Mouse (Mus musculus): ENCODE data around the gene Tbc1d2b. TPM values are rescaled to one million over a fixed set of nuclear protein-coding genes. Genes with fewer than 3 reads are reported as not detected.
A peak's percentile ranks its signal among the peaks of the same experiment; 100 is the strongest.

Tbc1d2b gene
- total RNA-seq, 2 experiments from 2014 or later, result 37.4 to 68.7 TPM

DNA sequence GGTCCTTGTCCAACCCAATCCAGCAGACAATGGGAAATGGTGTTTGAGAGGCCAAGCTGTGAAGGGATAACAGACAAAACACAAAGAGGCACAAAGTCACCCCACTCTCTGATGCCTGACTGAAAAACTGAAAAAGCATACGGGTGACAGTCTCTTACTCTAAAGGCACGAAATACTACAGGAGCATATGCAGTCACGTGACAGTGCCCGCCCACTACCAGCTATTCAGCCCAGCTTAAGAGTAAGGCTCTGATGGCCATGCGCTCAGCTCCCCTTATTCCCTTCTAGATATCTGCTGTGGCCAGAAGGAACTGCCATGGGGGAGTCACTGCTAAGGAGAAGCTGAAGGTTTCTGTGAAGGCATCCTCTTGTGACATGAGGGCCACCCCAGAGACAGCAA, 24.8 kb downstream of the Tbc1d2b start:
- no peak for ATAC-seq (replicated peaks; ENCODE audit: low FRiP score, poor library complexity, severe bottlenecking)

DNA sequence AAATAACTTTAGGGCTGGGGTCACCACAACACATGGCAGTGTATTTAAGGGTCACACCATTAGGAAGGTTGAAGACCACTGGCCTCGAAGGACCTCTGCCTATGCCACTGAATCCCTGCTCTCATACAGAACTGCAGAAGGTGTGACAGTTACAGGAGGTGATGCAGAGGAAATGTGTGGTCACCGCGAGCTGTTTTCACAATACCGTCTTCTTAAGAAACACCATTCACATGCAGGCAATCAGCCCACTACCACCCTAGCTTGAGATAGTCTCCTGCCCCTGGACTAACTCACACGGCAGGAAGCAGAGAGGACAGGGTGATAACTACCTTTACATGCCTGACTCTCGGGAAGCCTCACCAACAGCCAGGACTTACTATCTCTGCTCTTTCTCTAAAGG, 25.4 kb downstream of the Tbc1d2b start:
- no peak for ATAC-seq (replicated peaks; ENCODE audit: low FRiP score, poor library complexity, severe bottlenecking)

DNA sequence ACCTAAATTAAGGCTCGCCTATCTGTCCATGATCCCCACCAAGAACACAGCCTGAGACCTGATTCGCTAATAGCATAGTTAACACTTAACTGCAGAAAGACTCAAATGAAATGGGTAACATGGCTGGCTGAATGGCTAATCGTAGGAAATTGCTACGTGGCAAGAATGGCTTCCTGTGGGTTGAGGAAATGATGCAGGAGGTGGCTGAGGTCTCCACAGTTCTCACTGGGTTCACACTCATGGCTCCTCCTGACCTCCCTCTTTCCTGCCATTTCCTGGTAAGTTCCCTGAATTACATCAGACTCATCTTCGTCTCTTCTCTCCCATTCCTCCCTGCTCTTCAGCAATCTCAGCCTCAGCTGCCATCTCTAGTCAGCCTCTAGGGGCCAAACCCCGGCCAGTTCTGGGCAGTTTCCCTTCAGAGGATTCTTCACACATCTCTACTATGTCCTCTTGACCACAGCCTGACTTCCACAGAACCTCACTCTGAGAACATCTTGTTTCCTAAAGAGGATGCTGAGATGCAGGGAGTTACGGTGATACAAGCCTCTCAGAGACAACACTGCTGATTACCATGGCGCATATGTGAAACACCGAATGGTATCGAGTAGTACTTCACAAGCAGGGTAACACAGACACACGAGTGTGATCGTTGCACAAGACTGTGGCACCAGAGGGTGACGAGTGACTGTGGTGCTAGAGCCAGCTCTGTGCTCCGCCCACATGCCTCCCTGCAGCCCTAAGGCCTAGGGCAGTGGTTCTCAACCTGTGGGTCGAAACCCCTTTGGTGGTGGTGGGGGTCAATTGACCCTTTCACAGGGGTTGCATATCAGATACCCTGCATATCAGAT, 26.1 kb downstream of the Tbc1d2b start:
- ATAC-seq (replicated peaks; ENCODE audit: low FRiP score, poor library complexity, severe bottlenecking), result no peak

DNA sequence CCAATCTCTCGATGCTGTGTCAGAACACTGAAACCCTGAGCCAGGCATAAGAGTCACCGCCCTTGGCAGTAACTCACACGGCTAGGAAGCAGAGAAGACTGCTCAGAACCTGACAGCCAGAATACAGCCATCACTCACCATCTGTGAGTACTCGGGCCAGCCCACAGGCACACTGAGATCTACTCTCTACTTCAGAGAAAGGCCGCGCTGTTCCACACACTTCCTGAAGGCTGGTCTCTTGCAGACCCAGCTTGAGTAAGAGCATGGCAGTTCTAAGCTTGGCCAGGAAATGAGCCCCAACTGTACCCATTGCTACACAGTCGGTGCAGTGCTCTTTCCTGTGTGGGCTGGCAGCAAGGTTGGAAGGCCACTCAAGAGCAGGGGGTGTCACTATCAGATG, 27.7 kb downstream of the Tbc1d2b start:
- peak; percentile 58 for ATAC-seq (replicated peaks; ENCODE audit: low FRiP score, poor library complexity, severe bottlenecking)

DNA sequence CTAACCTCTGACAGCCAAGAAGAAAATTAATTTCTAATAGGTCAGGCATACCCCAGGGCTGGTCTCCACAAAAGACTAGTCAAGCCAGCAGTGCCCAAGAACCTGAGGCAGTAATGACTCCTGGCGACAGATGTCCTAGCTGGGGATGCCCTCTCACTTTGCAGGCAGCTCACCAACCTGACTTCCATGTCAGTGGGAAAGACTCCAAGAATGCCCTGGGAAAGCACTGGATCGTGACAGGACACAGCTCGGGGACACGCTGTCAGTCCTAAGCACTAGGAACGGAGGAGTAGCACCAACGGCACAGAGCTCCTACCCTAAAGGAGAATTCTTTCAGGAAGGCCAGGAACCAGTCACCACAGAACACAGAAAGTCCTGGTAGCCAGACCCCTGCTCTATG, 28.3 kb downstream of the Tbc1d2b start:
- no peak for ATAC-seq (replicated peaks; ENCODE audit: low FRiP score, poor library complexity, severe bottlenecking)

DNA sequence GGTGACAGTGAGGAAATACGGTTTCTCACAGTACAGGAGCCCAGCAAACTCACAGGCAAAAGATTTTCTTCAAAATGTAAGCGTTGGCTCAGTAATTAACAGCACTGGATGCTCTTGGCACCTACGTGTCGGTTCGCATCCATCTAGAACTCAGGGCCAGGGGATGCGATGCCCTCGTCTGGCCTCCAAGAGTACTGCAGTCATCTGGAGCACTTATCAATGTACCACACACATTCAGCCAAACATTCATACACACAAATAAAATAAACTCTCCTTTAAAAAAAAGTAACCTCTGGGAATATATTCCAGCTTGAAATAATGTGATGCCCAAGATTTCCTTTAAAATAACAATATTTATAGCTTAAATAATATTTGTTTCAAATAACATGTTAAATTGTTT, 29.0 kb downstream of the Tbc1d2b start:
- ATAC-seq (replicated peaks; ENCODE audit: low FRiP score, poor library complexity, severe bottlenecking), result peak; percentile 63

DNA sequence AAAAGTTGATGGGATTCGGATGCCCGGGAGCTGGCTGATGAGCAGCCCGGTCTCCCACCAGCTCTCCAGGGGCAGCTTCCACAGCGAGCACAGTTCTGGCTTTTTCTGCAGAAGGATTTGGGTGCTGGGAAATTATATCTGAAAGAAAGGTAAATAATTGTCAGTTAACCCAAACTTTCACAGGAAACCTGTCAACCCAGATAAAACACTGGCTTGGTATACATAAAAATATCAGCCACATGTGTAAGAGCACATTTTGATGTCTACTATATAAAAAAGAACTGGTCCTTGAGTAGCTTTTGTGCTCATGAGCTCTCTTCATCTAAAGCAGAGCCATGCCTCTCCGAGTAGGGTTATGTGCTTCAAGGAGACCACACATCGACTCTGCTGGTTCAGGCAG, 29.6 kb downstream of the Tbc1d2b start:
- no peak for ATAC-seq (replicated peaks; ENCODE audit: low FRiP score, poor library complexity, severe bottlenecking)

DNA sequence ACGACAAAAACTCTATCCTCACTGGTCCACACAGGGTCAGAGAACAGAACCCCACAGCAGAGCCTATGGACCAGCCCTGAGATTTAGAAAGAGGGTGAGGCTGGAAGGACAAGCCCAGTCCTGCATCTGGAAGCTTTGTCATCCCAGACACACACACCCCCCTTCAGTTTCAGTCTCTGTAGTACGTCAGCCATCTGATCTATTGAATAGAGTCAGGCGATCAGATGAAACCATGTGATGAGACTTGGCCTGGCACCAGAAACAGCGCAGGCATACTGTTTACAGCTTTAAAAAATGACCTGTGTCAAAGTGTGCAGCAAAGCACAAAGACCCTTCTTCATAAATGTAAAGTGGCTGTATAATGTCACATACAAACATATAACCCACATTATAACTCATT, 30.0 kb downstream of the Tbc1d2b start:
- ATAC-seq (replicated peaks; ENCODE audit: low FRiP score, poor library complexity, severe bottlenecking), result no peak

DNA sequence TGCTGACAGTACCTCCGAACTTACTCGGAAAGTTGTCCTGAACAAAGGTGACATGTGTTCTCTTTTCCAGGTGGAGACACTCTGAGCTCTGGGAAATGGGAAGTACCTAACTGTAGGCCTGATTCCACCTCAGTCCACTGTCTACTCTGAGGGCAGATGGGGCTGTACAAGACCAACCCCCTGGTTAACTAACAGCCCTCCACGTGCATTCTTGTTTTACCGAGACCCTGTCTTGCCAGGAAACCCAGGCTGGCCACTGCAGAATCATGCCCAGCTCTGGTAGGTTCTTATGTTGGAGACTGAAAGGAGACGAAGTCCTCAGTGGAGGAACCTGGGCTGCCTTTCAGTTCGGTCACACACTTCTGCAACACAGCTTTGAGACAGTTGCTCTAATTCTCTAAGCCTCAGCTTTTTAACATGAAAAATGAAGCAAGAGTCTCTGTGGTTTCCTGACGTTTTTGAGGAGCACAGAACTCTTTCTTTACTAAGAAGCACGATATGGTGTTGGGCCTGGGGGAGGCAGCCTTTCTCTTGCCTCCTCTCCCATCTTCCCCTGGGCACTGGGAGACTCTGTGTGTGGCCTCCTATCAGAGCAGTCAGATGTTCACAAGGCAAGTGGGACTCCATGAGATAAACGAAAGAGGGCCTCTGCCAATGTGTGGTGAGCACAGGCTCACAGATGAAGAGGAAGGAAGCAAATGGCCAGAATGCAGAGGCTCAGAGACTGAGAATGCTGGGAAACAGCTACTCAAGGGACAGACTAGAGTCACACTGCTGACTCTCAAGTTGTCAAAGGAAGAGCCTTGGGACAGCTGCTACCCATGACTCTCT, 33.2 kb downstream of the Tbc1d2b start:
- ATAC-seq (replicated peaks; ENCODE audit: low FRiP score, poor library complexity, severe bottlenecking), result peak; percentile 84

DNA sequence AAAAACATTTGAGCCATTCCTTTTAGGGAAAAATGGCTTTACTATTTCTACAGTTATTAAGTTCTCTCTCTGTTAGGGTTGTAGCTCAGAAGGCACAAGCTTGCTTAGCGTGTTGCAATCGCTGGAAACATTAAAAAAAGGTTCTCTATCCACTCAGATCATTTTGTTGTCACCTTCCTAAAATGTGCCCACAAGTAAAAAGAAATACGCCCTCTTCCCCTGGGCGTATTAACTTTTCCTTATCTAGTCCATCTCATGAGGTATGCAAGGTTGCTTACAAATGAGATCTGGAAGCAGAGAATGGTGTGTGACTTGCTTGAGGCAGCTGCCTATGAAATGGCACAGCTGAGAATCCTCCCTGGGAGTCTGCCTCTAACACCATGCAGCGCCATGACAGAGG, 33.8 kb downstream of the Tbc1d2b start:
- ATAC-seq (replicated peaks; ENCODE audit: low FRiP score, poor library complexity, severe bottlenecking), result peak; percentile 39

DNA sequence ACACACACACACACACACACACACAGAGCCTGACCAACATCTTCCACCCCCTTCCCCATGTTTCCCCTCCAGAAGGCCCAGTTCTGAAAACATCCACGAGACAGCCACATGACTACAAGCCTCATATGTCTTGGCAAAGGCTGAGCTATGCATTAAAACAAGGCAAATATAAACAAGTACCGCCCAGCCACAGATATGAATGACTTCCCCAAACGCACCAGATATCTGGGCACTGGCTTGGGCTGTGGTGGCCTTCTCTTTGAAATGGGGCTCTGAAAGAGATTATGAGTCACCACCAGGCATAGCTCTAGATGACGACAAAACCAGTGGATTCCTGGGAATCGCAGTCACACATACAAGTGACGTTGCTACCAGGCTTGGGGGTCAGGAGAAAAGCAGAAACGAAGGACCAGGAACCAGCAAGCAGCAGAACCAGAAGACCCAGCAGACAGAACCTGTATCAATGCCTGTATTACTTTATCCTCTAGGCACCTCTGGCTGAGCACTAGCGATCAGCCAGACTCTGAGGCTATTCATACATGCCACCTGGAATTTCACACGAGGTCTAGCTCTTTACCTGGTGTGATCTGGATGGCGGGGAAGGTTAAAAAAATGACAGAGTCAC, 35.2 kb downstream of the Tbc1d2b start:
- peak; percentile 15; the same call in 1 of the 2 replicates for ATAC-seq (replicated peaks; ENCODE audit: low FRiP score, poor library complexity, severe bottlenecking)

DNA sequence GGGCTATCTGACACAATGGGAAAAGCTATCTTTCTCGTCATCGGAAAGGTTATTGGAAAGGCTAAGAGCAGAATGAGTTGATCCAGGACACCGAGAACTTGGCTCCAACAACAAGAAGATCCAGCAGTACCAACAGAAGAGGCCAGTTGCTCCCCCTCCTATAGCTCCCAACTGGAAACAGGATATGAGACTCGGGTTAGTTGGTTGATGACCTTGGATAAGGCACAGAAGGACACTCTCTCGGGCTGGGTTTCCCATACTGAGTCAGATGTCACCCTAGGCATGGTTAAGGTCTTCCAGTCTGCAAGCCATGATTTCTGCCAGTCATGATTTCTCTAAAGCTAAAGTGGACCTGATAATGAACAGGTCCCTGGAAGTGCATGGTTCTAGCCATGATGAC, 35.8 kb downstream of the Tbc1d2b start:
- no peak for ATAC-seq (replicated peaks; ENCODE audit: low FRiP score, poor library complexity, severe bottlenecking)

DNA sequence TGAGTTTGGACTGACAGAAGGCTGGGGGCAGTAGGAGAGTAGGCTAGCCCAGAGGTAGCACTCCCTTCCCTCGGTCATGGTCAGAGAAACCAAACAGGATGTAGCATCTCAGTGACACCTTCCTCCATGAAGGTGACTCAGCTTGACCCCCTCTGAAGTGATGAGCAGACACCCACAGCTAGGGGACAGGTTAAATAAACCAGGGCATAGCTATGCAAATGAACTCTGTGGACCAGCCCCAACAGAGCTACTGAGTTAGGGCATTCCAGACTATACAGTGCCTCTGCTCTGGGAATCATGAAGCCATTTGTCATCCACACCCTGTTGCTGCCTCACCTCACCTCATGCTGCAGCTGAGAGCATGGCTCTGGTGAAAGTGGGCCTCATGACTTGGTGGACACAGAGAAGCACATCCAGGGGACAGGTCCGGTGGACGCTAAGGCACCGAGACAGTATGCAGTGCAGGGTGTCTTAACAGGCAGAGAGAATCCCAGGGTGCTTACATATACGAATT, 36.6 kb downstream of the Tbc1d2b start:
- ATAC-seq (replicated peaks; ENCODE audit: low FRiP score, poor library complexity, severe bottlenecking), result no peak

DNA sequence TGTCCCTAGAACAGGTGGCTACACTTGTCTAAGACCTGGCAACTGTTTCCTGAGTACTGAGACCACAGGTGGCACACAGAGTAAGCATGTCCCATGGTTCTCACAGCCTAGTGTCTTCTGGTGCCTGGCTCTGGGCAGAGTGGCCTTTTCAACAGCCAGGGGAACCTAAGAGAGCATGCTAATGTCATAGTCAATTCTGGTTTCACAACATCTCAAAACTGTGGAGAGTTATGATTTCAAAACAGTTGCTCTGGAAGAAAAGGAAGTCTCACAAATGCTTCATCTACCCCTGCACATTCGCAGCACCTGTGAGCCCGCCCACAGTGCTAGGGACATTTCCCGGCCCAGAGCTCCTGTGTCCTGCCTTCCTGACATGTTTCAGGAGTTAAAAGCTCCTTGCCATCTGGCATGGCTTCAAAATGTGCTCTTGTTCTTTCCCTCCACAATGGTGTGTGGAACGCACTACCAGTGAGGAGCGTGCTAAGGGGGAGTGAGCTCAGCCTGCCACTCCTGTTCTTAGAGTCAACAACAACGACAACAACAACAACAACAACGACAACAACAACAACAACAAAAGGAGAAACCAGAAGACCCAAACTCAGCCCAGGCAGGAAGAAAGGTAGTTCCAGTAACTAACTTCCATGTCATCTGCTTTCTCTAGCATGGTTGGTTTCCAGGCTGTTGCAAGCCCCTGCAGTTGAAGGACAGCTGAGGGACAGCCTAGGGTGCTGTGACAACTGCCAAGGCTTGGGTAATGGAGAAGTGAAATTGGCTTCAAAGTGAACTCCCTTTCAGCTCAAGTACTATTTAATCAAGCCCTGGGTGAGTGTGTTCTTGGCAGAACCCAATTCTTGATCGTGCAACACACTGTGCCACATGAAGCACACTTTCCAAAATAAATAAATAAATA, 37.6 kb downstream of the Tbc1d2b start:
- no peak for ATAC-seq (replicated peaks; ENCODE audit: low FRiP score, poor library complexity, severe bottlenecking)

DNA sequence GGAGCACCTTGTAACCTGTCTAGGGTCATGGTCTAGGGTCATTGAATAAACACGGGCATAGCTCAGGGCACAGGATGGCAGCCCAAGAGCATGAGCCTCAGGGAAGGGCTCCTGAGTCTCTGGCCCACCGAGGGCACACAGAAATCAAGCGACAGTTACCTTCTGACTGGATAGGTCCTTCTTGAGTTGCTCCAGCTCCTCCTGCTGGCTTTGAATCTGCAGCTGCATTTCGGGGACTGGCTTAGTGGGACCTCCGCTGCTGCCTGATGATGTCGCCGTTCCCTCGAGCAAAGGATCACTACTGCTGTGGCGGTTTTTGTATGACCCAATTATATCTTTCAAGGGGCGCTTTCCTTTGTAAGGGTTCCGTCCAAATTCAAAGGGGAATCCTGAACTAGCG, 43.4 kb downstream of the Tbc1d2b start:
- ATAC-seq (replicated peaks; ENCODE audit: low FRiP score, poor library complexity, severe bottlenecking), result no peak

DNA sequence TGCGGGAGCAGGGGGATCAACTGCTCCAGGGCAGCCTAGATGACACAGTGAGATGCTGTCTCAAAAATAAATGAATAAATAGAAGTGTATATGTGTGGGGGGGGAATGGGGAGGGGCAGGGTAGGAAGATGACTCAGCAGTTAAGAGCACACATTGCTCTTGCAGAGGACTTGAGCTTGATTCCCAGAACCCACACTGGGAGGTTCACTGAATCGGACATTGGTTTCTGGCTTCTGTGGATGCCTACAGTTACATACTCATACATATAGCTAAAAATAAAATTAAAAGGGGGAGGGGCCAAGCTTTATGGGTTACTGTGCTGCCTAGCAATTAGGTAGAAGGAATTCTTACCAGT, 43.9 kb downstream of the Tbc1d2b start:
- no peak for ATAC-seq (replicated peaks; ENCODE audit: low FRiP score, poor library complexity, severe bottlenecking)

DNA sequence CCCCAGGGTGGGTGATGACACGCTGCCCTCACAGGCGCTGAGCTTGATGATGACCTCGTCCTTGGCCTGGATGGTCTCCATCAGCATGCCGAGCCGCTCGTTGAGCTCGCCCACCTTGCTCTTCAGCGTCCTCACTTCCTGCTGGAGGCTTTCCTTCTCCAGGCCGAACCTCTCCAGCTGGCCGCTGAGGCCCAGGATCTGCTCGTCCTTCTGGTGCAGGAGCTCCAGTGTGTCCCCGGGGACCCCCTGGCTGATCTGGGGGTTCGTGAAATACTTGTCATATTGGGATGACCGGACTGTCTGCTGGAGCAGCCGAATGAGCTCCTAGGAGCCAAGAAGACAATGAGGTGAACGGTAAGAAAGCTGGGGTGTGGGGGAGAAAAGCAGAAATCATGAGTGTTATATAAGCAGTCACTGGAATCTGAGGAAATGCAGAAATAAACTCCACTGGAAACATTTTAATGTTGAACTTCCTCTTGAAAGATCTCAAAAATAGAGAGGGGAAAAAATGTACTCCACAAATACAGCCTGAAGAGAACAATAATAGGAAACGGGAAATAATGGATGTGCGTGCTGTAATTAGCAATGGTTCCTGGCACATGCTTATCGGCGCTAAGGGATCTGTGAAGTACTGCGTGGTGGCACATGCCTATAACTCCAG, 44.4 kb downstream of the Tbc1d2b start:
- ATAC-seq (replicated peaks; ENCODE audit: low FRiP score, poor library complexity, severe bottlenecking), result no peak

DNA sequence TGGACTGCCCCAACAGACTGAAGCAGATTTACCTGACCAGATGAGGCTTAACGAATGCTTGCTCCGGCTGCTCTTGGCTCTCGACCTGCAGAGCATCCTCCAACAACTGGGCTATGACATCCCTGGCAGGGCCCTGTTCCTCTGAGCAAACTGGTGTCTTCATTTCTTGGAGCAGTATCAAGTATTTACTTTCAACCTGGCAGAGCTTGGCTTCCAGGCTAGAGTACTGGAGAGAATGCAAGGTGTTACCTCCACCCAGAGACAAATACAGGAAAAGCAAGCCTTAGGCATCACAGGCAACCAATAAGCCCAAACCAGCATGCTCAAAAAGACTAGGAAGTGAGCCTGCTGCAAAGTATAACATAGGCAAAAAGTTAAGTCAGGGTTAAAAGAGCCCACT, 48.3 kb downstream of the Tbc1d2b start:
- no peak for ATAC-seq (replicated peaks; ENCODE audit: low FRiP score, poor library complexity, severe bottlenecking)

DNA sequence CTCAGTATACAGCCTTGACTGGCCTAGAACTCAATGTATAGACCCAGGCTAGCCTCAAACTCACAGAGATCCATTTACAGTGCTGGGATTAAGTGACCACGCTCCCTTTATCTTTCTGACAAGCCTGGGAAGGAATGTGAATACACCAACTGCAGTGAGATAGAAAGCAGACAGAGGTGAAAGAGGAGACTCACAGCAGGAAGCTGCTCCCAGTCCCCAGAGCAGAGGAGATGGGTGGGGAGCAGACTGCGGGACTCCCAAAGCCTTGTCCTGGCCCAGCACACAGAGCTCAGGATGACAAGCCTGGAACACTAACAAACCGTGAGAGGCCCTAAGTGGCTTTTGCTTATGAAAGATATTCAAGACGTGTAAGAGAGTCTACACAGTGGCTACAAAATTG, 53.1 kb downstream of the Tbc1d2b start:
- no peak for ATAC-seq (replicated peaks; ENCODE audit: low FRiP score, poor library complexity, severe bottlenecking)

Data from erythroid progenitor cell, adult 5-6 weeks (primary cell).